Mouse (Mus musculus): ENCODE measurements around the gene Abcb7. TPM values are rescaled to one million over a fixed set of nuclear protein-coding genes. Genes with fewer than 3 reads are reported as not detected.
A peak's percentile ranks its signal among the peaks of the same experiment; 100 is the strongest.

Abcb7 gene
- 10 to 100 TPM; 30.0 to 30.2 TPM for total RNA-seq (2021)
- long read RNA-seq, full-length matches to known transcripts: 15 of 104 reads
- long read RNA-seq, partial matches to known transcripts: 4 of 104 reads
- long read RNA-seq, other reads (novel, unspliced or antisense): 85 of 104 reads

DNA sequence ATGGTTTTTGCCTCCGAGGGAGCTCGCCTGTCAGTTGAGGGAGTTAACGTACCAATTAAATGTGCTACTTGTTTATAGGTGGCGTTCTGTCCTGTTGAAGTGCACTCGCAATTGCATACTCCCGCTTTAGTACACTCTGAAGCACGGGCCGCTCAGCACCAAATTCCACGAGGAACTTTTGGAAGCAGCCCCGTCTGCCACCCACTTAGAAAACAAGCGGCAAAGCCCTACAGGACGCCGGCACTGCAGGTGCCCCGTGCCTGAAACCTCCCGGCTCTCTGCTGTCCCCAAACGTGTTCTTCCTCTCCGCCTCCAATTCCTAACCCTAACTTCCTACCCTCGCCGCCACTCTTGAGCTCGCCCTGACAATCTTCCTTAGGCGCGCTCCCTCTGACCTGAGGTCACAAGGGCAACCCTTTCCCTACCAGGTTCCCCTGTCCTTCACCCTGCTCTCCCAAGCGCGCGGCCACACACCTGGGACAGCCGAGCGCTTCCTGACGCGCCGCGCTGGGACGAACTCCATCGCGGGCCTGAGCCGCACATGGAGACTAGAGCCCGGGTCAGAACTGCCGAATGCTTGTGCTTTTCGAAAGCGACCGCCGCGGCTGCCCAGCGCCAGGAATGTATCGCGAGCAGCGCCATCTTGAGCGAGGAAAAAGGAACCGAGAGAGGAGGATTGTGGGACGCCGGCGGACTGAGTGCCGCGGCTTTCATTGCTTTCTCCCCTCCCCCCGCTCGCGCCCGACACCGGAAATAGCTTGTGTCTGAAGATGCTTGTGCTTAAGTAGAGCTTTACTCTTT lies at the start of gene Abcb7:
Gene Abcb7, minus strand, starts transcription at position 674 of the 801 bp plus-strand sequence.
- peak; percentile 61 to 88 for DNase-seq (ENCODE audit: low spot score in 2 of 2)

DNA sequence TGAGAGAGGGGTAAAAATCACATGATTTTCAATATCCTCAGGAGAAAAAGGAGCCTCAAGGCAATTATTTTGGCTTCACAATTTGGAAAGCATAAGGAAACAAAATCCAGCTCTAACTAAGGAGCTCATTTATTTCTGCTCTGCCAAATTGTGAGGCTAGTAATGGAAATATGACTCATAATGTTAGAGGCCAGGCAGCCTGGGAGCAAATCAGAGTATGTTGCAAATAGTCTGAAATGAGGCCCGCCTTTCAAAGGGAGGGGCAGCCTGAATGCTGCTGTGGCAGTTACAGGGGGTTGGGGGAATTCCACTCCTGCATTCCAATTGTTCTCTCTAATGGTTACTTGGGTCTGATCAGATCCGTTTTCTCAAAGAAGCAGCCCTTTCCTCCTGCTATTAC lies 48.1 kb upstream of the Abcb7 start:
- no peak for DNase-seq (ENCODE audit: low spot score in 2 of 2)

DNA sequence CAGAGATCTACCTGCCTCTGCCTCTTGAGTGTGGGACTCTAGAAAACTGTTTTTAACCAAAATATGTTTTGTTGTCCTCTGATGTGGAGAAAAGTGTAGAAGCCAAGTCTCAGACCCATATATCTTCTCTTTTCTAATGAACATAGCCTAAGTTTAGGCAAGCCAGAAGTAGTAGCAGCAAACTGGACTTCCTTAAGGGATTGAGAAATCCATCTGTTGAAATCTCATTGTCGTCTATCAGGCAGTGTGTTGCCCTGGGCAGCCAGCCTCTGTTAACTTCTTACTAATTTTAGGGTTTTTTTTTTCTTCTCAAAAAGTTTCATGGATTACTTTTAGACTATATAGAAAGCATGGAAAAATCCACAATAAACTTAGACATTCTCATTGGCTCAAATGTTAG lies 38.8 kb upstream of the Abcb7 start:
- no peak for DNase-seq (ENCODE audit: low spot score in 2 of 2)

DNA sequence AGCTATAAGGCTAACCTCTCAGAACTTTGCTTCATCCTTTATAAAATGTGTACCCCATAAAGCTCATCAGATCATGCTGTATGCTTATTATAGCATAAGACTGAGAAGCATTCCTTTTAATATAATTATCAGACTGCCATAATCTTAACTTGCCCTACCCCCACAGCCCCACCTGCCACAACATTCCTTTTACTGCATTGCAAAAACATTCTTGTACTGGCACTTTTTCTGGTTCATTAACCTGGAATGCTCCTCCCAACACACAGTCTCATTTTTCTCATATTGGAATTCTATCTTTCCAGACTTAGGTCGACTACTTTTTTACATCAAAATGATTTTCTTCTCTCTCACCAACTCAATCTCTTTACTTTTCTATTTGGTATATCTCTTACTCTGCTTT lies 19.8 kb upstream of the Abcb7 start:
- DNase-seq (ENCODE audit: low spot score in 2 of 2): no peak

DNA sequence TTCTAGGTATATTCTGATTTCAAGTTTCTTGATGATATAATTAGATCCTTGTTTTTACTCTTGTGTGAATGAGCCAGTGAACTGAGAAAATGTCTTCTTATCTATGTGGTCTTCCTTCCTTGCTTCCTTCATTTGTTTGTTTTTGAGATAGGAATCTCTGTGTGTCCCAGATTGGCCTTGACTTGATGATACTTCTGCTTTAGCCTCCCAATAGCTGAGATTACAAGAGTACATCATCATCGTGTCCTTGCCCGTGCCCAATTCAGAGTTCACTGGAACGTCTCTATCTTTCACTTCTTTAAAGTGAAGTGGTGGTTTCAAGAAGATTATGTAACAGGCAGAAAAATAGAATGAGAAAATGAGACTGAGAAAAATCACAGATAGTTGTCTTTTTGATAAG lies 14.5 kb upstream of the Abcb7 start:
- DNase-seq (ENCODE audit: low spot score in 2 of 2): no peak

DNA sequence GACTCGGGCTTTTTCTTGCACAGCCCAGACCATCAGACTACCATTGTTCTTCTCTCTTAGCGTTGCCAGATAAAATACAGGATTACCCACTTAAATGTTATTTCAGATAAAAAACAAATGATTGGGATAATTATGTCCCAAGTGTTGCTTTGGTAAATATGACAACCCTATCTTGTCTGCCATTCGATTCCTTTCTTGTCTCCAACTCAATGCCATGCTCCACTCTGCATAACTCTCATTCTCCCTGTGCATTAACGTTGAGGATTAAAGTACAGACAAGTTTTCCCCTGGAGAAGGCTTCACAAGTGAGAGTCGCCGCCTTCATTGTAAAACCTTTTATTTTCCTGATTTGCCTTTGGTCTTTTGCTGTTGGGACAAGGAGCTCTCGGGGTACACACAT lies 339 bp upstream of the Abcb7 start:
- no peak for DNase-seq (ENCODE audit: low spot score in 2 of 2)

DNA sequence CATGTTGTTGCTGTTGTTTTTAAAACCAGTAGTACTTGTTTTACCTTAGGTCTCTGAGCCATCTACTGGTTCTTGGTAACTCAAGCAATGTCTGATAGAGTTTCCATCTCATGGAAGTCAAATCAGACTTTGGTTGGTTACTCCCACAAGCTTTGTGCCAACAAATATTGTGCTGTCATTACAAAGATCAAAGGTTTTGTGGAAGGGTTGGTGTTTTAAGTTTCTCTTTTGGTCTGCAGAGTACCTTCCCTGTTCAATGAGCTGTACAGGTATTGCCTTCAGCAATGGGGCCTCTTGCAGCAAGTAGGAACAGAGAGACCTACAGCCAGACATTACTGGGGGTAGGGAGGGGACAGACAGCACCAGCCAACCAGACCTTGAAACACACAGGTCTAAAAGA lies 5.5 kb downstream of the Abcb7 start:
- no peak for DNase-seq (ENCODE audit: low spot score in 2 of 2)

DNA sequence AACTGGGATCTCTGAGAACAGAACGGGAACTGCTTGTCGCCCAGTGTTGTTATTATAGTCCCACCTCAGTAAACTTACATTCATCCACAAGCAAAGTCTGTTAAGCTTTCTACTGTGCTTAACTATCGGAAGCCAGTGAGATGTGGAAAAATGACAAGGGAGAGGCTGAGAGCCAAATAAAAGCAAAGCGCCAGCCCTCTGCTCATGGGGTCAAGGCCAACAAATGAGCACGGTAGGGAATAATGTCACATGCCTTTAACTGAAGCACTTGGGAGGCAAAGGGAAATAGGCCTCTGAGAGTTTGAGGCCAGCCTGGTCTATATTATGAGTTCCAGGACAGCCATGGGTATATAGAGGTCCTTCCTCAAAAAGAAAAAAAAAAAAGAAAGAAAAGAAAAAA lies 11.2 kb downstream of the Abcb7 start:
- no peak for DNase-seq (ENCODE audit: low spot score in 2 of 2)

DNA sequence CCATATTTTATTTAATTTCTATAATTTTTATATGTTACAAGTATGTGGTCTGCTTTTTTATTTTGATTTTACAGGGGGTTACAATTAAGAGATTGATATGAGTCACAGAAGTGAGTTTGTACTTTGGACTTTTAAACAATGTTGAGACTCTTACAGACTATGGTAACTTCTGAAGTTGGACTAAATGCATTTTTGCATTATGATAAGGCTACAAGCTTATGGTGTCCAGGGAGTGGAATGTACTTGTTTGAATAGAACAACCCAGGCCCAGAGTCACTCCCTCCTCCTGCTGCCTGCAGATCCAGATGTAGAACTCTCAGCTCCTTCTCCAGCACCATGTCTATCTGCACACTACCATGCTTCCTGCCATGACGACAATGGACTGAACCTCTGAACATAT lies 12.5 kb downstream of the Abcb7 start:
- DNase-seq (ENCODE audit: low spot score in 2 of 2): no peak

DNA sequence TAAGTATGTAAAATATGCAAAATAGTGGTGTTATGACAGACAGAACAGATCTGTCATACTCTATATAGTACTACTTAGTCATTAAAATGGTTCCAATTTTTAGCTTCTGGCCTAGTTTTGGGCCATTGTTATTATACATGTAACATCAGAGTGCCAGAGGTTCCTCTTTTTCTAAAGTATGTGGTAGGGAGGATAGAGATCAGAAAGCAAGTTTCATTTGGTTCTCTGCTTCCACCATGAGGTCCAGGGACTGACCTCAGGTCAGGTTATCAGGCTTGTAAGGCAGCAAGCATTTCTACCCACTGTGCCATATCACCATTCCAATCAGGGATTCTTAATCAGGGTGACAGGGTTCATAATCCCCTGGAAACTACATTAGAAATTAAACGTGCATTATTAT lies 16.1 kb downstream of the Abcb7 start:
- DNase-seq (ENCODE audit: low spot score in 2 of 2): no peak

DNA sequence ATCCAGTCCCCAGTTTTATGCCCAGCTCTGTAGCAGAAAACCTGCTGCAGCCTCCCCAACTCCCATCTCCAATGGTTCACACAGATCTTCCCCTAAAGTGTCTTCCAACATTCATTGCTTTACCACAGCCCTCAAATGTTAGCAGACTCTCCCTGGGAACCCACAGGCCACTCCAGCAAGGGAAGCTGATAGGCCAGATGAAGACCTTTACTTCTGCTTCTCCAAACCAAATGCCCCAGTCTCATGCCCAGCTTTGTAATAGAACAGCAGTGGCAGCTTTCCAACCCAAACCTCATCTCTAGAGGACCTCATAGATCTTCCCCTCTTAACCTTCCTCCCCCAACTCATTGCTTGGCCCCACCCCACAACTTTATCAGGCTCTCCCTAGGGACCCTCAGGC lies 54.0 kb downstream of the Abcb7 start:
- DNase-seq (ENCODE audit: low spot score in 2 of 2): no peak

DNA sequence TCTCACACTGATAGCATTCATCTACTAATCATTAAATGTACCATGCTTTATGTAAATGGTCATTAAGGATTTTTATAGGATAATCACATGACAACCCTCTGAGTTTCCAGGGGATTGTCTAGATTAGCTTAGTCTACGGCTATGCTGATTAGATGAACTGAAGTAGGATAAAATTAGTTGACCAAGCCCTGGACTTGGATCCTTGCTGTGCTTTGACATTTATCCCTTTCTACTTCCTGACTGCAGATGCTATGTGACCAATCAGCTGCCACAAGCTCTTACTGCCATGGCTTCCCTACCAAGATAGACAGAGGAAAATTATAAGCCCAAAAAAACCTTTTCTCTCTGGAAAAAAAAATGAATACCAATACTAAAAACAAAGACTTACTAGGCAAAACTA lies 57.8 kb downstream of the Abcb7 start:
- no peak for DNase-seq (ENCODE audit: low spot score in 2 of 2)

DNA sequence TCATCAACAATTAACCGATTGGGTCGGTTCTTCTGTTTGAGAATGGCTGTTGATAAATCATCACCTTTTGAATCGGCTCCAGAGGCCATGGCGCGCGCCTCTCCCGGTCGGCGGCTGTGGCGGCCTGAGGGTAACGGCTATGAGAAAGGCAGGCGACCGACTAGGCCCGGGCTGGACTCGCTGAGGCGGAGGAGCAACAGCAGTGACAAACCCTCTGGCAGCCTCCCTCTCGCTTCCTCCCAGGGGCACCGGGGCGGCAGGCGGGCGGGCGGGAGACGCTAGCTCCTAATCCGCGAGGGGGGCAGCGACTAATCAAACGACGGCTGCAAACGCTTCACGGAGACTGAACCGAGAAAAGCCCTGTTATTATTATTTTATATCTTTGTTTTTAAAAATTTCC lies 65.5 kb downstream of the Abcb7 start:
- peak in 1 of 2 experiments; percentile 7 for DNase-seq (ENCODE audit: low spot score in 2 of 2)

DNA sequence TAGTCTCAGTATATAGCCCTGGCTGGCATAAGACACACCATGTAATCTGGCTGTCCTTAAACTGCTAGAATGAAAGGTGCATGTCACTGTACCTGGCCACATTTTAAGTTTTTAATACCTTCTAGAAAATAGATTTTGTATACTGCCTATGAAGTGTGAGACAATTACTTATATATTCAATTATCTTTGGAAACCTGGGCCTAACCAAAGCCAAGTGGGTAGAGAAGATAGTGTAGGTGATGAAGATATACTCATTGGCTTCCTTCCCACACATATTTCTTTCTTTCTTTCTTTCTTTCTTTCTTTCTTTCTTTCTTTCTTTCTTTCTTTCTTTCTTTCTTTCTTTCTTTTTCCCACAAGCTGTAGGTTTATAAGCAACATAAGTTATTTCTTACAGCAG lies 121.9 kb downstream of the Abcb7 start:
- no peak for DNase-seq (ENCODE audit: low spot score in 2 of 2)

DNA sequence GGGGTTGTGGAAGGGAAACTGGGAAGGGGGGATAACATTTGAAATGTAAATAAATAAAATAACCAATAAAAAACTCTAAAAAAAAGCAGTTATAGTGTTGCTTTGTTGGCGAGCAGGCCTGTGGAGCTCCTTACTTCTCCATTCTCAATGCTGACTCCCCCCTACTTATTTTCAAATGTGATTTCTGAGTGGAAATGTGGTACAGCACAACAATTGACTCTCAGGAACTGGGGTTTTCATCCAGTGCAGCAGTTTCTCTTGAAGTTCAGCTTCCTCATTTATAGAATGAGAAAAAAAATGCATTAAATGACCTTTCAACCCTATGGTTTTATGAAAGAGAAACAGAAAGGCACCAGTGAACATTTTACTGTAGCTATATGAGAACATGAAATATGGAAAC lies 133.8 kb downstream of the Abcb7 start:
- DNase-seq (ENCODE audit: low spot score in 2 of 2): no peak

DNA sequence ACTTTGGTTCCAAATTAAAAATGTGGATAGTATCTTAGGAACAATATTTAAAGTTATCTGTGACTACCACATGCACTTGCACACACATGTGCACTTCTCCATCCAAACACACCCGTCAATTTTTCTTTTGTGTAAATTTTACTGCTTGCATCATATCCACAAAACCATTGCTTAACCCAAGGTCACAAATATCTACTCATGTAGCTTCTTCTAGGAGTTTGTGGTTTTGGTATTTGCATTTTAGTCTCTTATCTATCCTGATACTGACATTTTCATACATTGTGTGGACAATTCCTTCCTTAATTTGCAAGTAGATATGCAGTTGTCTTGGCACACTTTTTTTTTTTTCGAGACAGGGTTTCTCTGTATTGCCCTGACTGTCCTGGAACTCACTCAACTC lies 149.3 kb downstream of the Abcb7 start:
- DNase-seq (ENCODE audit: low spot score in 2 of 2): no peak

DNA sequence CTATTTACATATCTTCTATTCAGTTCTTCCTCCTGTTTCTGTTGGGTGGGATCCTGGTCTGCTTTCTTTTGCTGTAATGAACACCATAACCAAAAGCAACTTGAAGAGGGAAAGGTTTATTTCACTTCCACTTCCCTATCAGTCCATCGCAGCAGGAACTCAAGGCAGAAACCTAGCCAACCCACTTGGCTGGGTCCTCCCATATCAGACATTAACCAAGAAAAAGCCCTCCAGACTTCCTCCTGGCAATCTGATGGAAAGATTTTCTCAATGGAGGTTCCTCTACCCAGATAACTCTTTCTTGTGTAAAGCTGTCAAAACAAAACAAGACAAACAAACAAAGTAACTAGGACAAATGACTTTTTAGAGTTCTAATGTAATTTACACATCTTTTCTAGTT lies 151.2 kb downstream of the Abcb7 start:
- no peak for DNase-seq (ENCODE audit: low spot score in 2 of 2)

DNA sequence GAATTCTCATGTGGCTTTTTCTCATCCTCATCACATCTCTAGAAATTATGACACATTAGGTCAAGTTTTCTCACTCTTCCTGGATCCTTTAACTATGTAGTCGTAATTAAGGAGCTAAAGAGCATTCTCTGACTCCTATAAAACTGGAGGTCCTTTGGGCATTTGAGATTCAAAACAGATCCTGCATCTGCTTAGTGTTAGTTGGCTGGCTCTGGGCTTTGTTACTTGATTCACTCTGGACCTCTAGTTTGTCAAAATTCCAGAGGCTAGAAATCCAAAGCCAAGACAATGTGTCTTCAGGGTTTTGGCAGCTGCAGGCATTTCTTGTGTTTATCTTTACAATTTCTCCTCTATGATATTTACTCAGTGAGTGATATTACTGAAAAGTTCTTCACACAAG lies 157.1 kb downstream of the Abcb7 start:
- DNase-seq (ENCODE audit: low spot score in 2 of 2): no peak

Other genes starting within 250 kb of the Abcb7 start
- gene Nexmif, start 212.7 kb downstream of the Abcb7 start, total RNA-seq (2021): 10 to 100 TPM; 33.5 to 35.1 TPM
- gene Uprt, start 69.0 kb upstream of the Abcb7 start, total RNA-seq (2021): 10 to 100 TPM; 15.2 to 16.7 TPM